Mouse (Mus musculus): ENCODE results near the gene Rassf7.

- TF ChIP-seq CTCF (IDR thresholded peaks at IDR 0.05; ENCODE audit: low read depth, low read length) (no peak), GATA2 (IDR thresholded peaks at IDR 0.05; ENCODE audit: borderline replicate concordance, low read depth, low read length) (no peak)
Observed at GRCm38 (mm10) chr7:141210606-141211131, 5.0 kb upstream of the Rassf7 start.

All from G1E (cell line).